In the genomic region with DNA sequence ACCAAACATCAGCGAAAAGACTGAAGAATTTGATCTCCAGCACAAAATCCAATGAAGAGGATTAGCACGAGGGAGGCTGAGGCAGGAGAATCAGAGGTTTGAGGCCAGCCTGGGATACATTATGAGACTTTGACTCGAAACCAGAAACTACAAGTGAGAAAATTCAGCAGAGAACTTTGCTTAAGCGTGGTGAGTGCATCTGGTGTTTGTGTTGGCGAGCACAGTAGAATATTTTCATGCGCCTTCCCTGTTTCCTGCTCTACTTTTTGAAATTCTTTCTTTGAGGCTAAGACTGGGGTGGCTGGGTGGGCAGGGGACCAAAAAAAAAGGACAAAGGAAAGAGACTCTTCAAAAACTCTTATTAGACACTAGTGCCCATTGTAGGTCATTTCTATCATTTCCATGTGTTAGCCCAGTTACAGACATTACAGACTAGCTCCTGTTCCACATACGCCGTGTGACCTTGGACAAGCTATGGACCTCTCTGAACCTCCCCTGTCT, we compare ENCODE assay signal across 18 mouse cellular contexts. TPM values are rescaled to one million over a fixed set of nuclear protein-coding genes. Genes with fewer than 3 reads are reported as not detected.
DNase-seq lines count a peak whose midpoint lies in the region; TF ChIP-seq lines count a peak whose summit lies in the region.
"Had no signal": no experiment of that assay in that cellular context is flagged by ENCODE, and none has a peak within 500 bp of the region (broad histone marks: within the 10 kb centered on the region; RNA-seq: fewer than 3 reads in every experiment).

No protein-coding gene starts in this region.

- H3K36me3 ChIP-seq in kidney, adult 2 months (ENCODE audit: control insufficient read depth, insufficient read depth, low read length) = no peaks in the 10 kb centered on the region
- H3K36me3 ChIP-seq in spleen, adult 2 months (ENCODE audit: control insufficient read depth, insufficient read depth, low read length) = no peaks in the 10 kb centered on the region
- H3K36me3 ChIP-seq in small intestine, adult 2 months (ENCODE audit: control insufficient read depth, insufficient read depth, low read length) = no peaks in the 10 kb centered on the region; the same call in 1 of the 2 replicates
- H3K36me3 ChIP-seq: forebrain, embryonic 15.5 days; hindbrain, embryonic 13.5 days; intestine, embryonic 15.5 days; neural tube, embryonic 15.5 days had no signal

- intact Hi-C loops in heart, postnatal 14 days (cut with DNase I) = loop anchor here (2.0 kb wide), 1 partner anchor 53 kb away; a partner anchor contains a TSS

- H3K4me3 ChIP-seq in kidney, adult 2 months (ENCODE audit: insufficient read depth, low read depth, low read length) = no peak overlapping the region
- no peak overlapping the region for H3K4me3 ChIP-seq in spleen, adult 2 months (ENCODE audit: extremely low read depth, insufficient read depth, insufficient read length)
- H3K4me3 ChIP-seq in small intestine, adult 2 months (ENCODE audit: low read depth, low read length) = no peak overlapping the region
- H3K4me3 ChIP-seq: erythroblast, embryonic 14.5 days; forebrain, embryonic 15.5 days; hindbrain, embryonic 13.5 days; intestine, embryonic 15.5 days; limb, embryonic 10.5 days; neural tube, embryonic 15.5 days had no signal

- no peak for TF ChIP-seq POLR2A in kidney, adult 2 months (IDR thresholded peaks at IDR 0.05; ENCODE audit: low read depth, low read length)
- no peak for TF ChIP-seq POLR2A in spleen, adult 2 months (IDR thresholded peaks at IDR 0.05; ENCODE audit: low read depth, low read length)
- no peak for TF ChIP-seq POLR2A in small intestine, adult 2 months (IDR thresholded peaks at IDR 0.05; ENCODE audit: low read depth, low read length)

- H3K27me3 ChIP-seq in kidney, adult 2 months (replicated peaks; ENCODE audit: control insufficient read depth, insufficient read depth, low read length) = no peaks in the 10 kb centered on the region
- H3K27me3 ChIP-seq in spleen, adult 2 months (ENCODE audit: control insufficient read depth, insufficient read depth, low read length) = no peaks in the 10 kb centered on the region
- H3K27me3 ChIP-seq in small intestine, adult 2 months (ENCODE audit: control insufficient read depth, insufficient read depth, low read length) = no peaks in the 10 kb centered on the region
- H3K27me3 ChIP-seq: forebrain, embryonic 15.5 days; hindbrain, embryonic 13.5 days; intestine, embryonic 15.5 days; neural tube, embryonic 15.5 days had no signal

- DNase-seq in heart, adult 11 months = peak; percentile 90
- no peak for DNase-seq in heart, postnatal 14 days
- peak; percentile 42 for DNase-seq in kidney, adult 2 months
- no peak for DNase-seq in kidney, adult 9 months
- DNase-seq in spleen, adult 2 months (ENCODE audit: low read depth in 1 of 2, low spot score in 2 of 2) = no peak
- no peak for DNase-seq in spleen, postnatal 10 days (ENCODE audit: low spot score in 2 of 2)
- DNase-seq in testis, postnatal 14 days (ENCODE audit: low spot score) = no peak
- DNase-seq: cerebellum, adult 8-10 months; kidney, postnatal 14 days; lung, adult 2 months; right cerebral cortex, postnatal 25 days had no signal

- TF ChIP-seq CTCF in kidney, adult 2 months (conservative IDR thresholded peaks at IDR 0.05; ENCODE audit: insufficient read depth, insufficient read length, low read depth, low read length) = no peak
- no peak for TF ChIP-seq CTCF in spleen, adult 2 months (IDR thresholded peaks at IDR 0.05; ENCODE audit: extremely low read depth, insufficient read depth, insufficient read length, insufficient replicate concordance)
- no peak for TF ChIP-seq CTCF in small intestine, adult 2 months (IDR thresholded peaks at IDR 0.05; ENCODE audit: extremely low read depth, insufficient read length, insufficient replicate concordance, low read depth, low read length)

- H3K27ac ChIP-seq in kidney, adult 2 months (ENCODE audit: insufficient read depth, low read depth, low read length) = peak overlapping the region; percentile 13
- H3K27ac ChIP-seq in spleen, adult 2 months (ENCODE audit: insufficient read depth, low read length) = peak overlapping the region; percentile 79
- peak overlapping the region; percentile 43; the same call in 1 of the 2 replicates for H3K27ac ChIP-seq in small intestine, adult 2 months (ENCODE audit: insufficient read depth, low read depth, low read length)
- H3K27ac ChIP-seq: forebrain, embryonic 15.5 days; hindbrain, embryonic 13.5 days; intestine, embryonic 15.5 days; limb, embryonic 10.5 days; neural tube, embryonic 15.5 days had no signal

- H3K4me1 ChIP-seq in kidney, adult 2 months (ENCODE audit: control insufficient read depth, insufficient read depth, low read length) = peaks cover 9% of the 10 kb centered on the region
- peaks cover 38% of the 10 kb centered on the region for H3K4me1 ChIP-seq in spleen, adult 2 months (ENCODE audit: control insufficient read depth, insufficient read depth, insufficient read length)
- H3K4me1 ChIP-seq in small intestine, adult 2 months (ENCODE audit: control insufficient read depth, insufficient read depth, insufficient read length, low read length) = peaks cover 20% of the 10 kb centered on the region
- H3K4me1 ChIP-seq: forebrain, embryonic 15.5 days had no signal

- 71% methylated on average over 8 of the region's 8 CpGs for WGBS in kidney, adult 2 months
- 65% methylated on average over 8 of the region's 8 CpGs for WGBS in spleen, adult 2 months
- 89% methylated on average over 8 of the region's 8 CpGs for WGBS in small intestine, adult 2 months

RNA-seq across cellular contexts. Expression of a gene that starts 38.6 kb away (rescaled TPM):
- total RNA-seq in heart, postnatal 14 days (2021) = 1 to 10 TPM; 1.2 to 3.2 TPM
- polyA plus RNA-seq in kidney, adult 2 months (2012; rRNA removed) = 1.8 and 2.4 TPM in 2 replicates
- polyA plus RNA-seq in spleen, adult 2 months (2012; rRNA removed) = 4.3 and 4.5 TPM in 2 replicates
- polyA plus RNA-seq in small intestine, adult 2 months (2012; rRNA removed) = 414 and 869 TPM in 2 replicates

RNA-seq across cellular contexts. Expression of a gene that starts 53.2 kb away (rescaled TPM):
- 100 to 1,000 TPM; 183 to 188 TPM for total RNA-seq in heart, postnatal 14 days (2021)
- 100 and 107 TPM in 2 replicates for polyA plus RNA-seq in kidney, adult 2 months (2012; rRNA removed)
- 138 and 179 TPM in 2 replicates for polyA plus RNA-seq in spleen, adult 2 months (2012; rRNA removed)
- polyA plus RNA-seq in small intestine, adult 2 months (2012; rRNA removed) = 82.0 and 143 TPM in 2 replicates

Comparison
In these comparisons a context has a peak if more than half of its experiments do, and no peak if none do; other contexts are left out.
1. DNase-seq: peak in heart, adult 11 months (single experiment) and kidney, adult 2 months (single experiment); none in heart, postnatal 14 days (0 of 2), kidney, adult 9 months (single experiment), spleen, adult 2 months (0 of 2), spleen, postnatal 10 days (0 of 2) and testis, postnatal 14 days (single experiment).
2. H3K27ac ChIP-seq: peak in every context shown above with its lines; median percentile 79 in spleen, adult 2 months; 43 in small intestine, adult 2 months; 13 in kidney, adult 2 months.
3. RNA of a gene that starts 38.6 kb away (polyA plus RNA-seq): 414 to 869 TPM in small intestine, adult 2 months; 4.3 to 4.5 TPM in spleen, adult 2 months and 1.8 to 2.4 TPM in kidney, adult 2 months; every median in the first group is over 10 times any median in the second.